Mouse (Mus musculus) thymus, postnatal 0 days (tissue): Measurements from ENCODE around the gene Wscd2. TPM values are rescaled to one million over a fixed set of nuclear protein-coding genes. Genes with fewer than 3 reads are reported as not detected.

Source experiments
- DNase-seq: peaks from one replicate; pipeline ENCODE4 v3.0.0-alpha.2; 2015; ENCODE audit warnings: low spot score
- polyA plus RNA-seq: library from polyadenylated mRNA; unstranded; fragments of >200 nt; fragmentation: Nextera tagmentation; extraction: Ambion mirVana; gene quantifications from 2 replicates; pipeline ENCODE4 v1.2.1, GENCODE M21; 2015

Wscd2 gene
- polyA plus RNA-seq, 1 experiment from 2014 or later: 0.10 TPM

- DNase-seq: no peak
Observed at GRCm38 (mm10) chr5:113639126-113639525, 149.0 kb downstream of the Wscd2 start.

Other genes starting within 250 kb of the Wscd2 start
- gene Sgsm1, start 179.5 kb upstream of the Wscd2 start, polyA plus RNA-seq: 0.46 and 0.99 TPM in 2 replicates
- not detected in 2 replicates for gene Aym1, start 133.0 kb upstream of the Wscd2 start, polyA plus RNA-seq
- 2.9 and 3.8 TPM in 2 replicates for gene Cmklr1, start 160.1 kb downstream of the Wscd2 start, polyA plus RNA-seq
- gene 1700069L16Rik, start 234.4 kb downstream of the Wscd2 start, polyA plus RNA-seq: not detected in 2 replicates
- 6.0 and 6.3 TPM in 2 replicates for gene Ficd, start 245.5 kb downstream of the Wscd2 start, polyA plus RNA-seq